Mouse (Mus musculus): ENCODE data around the gene Cblc. TPM values are rescaled to one million over a fixed set of nuclear protein-coding genes. Genes with fewer than 3 reads are reported as not detected.

Cblc gene
- 94.7 and 149 TPM in 2 replicates for polyA plus RNA-seq (2012; rRNA removed; ENCODE audit: low replicate concordance)

DNA sequence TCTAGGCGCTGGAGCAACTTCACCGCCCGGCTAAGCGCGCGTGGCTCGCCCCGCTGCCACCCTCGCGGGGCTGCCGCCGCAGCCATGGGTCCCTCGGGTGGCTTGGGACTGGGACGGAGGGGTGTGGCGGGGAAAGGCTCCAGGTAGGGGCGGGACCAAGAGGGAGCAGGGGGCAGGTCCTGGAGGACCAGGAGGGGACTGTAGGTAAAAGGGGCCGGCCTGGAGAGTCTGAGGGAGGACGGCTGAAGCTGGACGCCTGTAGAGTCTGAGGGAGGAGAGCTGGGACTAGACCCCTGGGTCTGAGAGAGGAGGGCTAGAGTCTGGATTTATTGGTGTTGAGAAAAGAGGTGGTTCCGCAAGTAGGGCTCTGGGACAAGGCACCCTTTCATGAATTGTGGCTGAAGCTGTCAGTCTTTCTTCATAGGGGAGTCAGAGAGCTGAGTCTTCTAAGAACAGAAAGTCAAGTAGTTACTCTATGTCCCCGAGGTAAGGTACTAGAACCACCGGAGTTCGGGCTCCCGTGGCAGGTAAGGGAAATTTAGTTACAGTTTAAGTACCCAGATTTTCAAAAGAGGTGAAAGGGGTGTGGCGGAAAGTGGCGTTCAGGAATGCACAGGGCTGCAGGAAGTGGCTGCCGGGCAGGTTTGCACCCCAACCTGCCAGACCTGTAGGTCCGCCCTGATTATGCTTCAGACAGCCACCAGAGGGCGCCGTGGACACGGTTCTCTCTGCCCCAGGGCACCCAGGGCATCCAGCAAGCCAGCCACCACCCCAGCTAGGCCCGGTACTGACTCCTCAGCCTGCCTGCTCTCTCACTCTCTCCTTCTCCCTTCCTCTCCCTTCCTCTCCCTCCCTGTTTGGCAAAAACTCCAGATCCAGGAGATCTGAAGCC, at the start of gene Cblc:
TSS of gene Cblc (minus strand) at position 113 of the 892 bp plus-strand sequence.

DNA sequence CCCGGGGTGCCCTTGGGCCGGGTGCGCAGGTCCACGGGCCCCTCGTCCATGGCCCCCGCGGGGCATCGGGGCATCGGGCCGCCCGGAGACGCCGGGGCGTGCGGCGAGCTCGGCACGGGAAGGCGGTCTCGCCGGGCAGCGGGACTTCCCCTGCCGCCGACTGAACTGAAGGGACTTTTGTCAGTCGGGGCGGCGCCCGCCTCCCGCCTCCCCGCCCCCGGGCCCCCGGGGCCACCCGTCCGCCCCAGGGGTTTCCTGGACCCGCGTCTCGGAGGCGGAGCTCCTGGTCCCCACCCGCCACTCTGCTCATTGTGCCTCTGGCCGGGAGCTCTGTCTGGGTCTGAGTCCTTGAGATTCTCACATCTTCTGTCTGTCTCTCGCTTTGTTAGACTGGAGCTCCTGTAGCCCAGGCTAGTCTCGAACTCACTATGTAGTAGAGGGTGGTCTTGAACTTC, 26.0 kb upstream of the Cblc start, which contains the start of gene Bcl3:
TSS of gene Bcl3 (minus strand) at position 167 of the 455 bp plus-strand sequence.

DNA sequence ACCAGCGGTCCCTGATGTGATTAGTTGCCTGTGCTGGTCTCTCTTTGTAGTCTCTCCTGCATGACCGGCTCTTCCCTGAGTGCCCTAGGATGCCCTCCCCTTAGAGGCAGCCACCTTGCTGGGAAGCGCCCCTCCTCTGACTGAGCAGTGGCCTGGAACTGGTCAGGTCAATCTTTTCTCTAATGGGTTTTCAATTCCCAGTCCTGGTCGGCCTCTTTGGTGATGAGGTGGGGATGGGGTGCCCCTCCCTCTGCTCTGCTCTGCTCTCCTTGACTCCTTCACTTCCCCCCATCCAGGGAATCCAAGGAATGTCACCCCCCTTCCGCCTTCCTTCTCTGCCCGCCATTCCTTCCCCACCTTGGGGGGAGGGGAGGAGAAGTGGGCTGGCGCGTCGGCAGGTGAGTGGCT, 25.6 kb downstream of the Cblc start, which contains the start of gene Bcam:
TSS of gene Bcam (minus strand) at position 33 of the 408 bp plus-strand sequence.

DNA sequence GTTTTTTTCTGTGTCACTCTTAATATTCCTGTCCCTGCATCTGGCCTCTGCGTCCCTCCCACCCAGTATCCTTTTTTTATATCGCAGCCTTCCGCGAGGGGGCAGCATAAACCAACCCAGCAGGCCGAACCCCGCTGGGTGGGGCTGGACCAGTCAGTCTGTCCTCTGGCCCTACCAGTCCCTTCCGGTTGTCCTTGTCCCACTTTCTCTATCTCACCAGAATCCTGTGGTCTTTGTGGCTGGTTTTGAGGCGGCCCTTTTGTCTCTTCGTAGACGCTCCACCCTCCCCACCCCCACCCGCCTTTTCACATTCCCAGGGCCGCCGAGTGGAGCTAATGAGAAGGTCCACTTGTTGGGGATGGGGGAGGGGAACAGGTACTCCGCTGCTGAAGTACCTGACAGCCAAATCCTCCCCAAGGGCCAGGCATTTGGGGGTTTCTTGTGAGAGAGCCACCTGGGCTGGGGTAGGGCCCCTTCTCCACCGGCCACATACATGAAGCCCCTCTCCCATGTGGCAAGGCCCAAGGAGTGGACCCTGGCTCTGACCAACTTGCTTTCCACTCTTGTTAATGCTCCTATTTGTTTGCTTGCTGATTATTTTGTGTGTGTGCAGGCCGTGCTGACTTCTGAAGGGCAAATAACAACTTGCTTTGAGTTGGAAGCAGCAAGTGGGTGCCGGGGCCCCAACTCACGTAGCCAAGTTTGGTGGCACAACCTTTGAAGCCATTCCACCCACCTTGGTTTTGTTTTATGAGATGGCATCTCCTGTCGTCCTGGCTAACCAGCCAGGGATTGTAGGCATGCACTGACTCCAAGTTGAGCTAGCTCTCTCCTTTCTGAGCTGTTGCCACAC, 46.2 kb downstream of the Cblc start, which contains the start of gene Nectin2:
TSS of gene Nectin2 (minus strand) at position 267 of the 853 bp plus-strand sequence.

Other genes with a start within 250 kb of the Cblc start
- 99.5 and 166 TPM in 2 replicates for gene Ppp1r37, start 233.7 kb downstream of the Cblc start, polyA plus RNA-seq (2012; rRNA removed; ENCODE audit: low replicate concordance)
- 3.9 and 4.8 TPM in 2 replicates for gene Zfp296, start 219.5 kb downstream of the Cblc start, polyA plus RNA-seq (2012; rRNA removed; ENCODE audit: low replicate concordance)
- 94.7 and 164 TPM in 2 replicates for gene Gemin7, start 219.2 kb downstream of the Cblc start, polyA plus RNA-seq (2012; rRNA removed; ENCODE audit: low replicate concordance)
- gene Clasrp, start 192.3 kb downstream of the Cblc start, polyA plus RNA-seq (2012; rRNA removed; ENCODE audit: low replicate concordance): 168 and 347 TPM in 2 replicates
- 41.9 and 115 TPM in 2 replicates for gene Relb, start 167.4 kb downstream of the Cblc start, polyA plus RNA-seq (2012; rRNA removed; ENCODE audit: low replicate concordance)
- gene Clptm1, start 131.8 kb downstream of the Cblc start, polyA plus RNA-seq (2012; rRNA removed; ENCODE audit: low replicate concordance): 104 and 143 TPM in 2 replicates
- gene Apoc2, start 118.9 kb downstream of the Cblc start, polyA plus RNA-seq (2012; rRNA removed; ENCODE audit: low replicate concordance): 950 and 3,249 TPM in 2 replicates
- gene Gm44805, start 115.4 kb downstream of the Cblc start, polyA plus RNA-seq (2012; rRNA removed; ENCODE audit: low replicate concordance): 1.4 TPM in 1 of 2 replicates, not detected in the other
- gene Apoc4, start 115.3 kb downstream of the Cblc start, polyA plus RNA-seq (2012; rRNA removed; ENCODE audit: low replicate concordance): 0.36 and 1.9 TPM in 2 replicates
- gene Apoc1, start 104.1 kb downstream of the Cblc start, polyA plus RNA-seq (2012; rRNA removed; ENCODE audit: low replicate concordance): 0.72 and 1.2 TPM in 2 replicates
- gene Apoe, start 97.6 kb downstream of the Cblc start, polyA plus RNA-seq (2012; rRNA removed; ENCODE audit: low replicate concordance): 286 and 462 TPM in 2 replicates
- gene Tomm40, start 81.4 kb downstream of the Cblc start, polyA plus RNA-seq (2012; rRNA removed; ENCODE audit: low replicate concordance): 95.8 and 122 TPM in 2 replicates
- 232 and 247 TPM in 2 replicates for gene Nectin2, start 46.3 kb downstream of the Cblc start, polyA plus RNA-seq (2012; rRNA removed; ENCODE audit: low replicate concordance)
- 25.1 and 27.9 TPM in 2 replicates for gene Bcam, start 25.8 kb downstream of the Cblc start, polyA plus RNA-seq (2012; rRNA removed; ENCODE audit: low replicate concordance)
- 202 and 317 TPM in 2 replicates for gene Bcl3, start 26.0 kb upstream of the Cblc start, polyA plus RNA-seq (2012; rRNA removed; ENCODE audit: low replicate concordance)
- gene Gm19345, start 55.2 kb upstream of the Cblc start, polyA plus RNA-seq (2012; rRNA removed; ENCODE audit: low replicate concordance): 0.44 TPM in 1 of 2 replicates, not detected in the other
- 0.20 and 0.71 TPM in 2 replicates for gene Ceacam16, start 64.5 kb upstream of the Cblc start, polyA plus RNA-seq (2012; rRNA removed; ENCODE audit: low replicate concordance)
- 0.05 TPM in 1 of 2 replicates, not detected in the other for gene Ceacam19, start 91.2 kb upstream of the Cblc start, polyA plus RNA-seq (2012; rRNA removed; ENCODE audit: low replicate concordance)
- 7.0 TPM in 2 replicates for gene Pvr, start 124.4 kb upstream of the Cblc start, polyA plus RNA-seq (2012; rRNA removed; ENCODE audit: low replicate concordance)
- 125 and 289 TPM in 2 replicates for gene Igsf23, start 153.9 kb upstream of the Cblc start, polyA plus RNA-seq (2012; rRNA removed; ENCODE audit: low replicate concordance)
- 19.7 and 71.0 TPM in 2 replicates for gene Ceacam20, start 168.6 kb upstream of the Cblc start, polyA plus RNA-seq (2012; rRNA removed; ENCODE audit: low replicate concordance)
- gene Nlrp9b, start 194.7 kb upstream of the Cblc start, polyA plus RNA-seq (2012; rRNA removed; ENCODE audit: low replicate concordance): 1.9 and 2.2 TPM in 2 replicates